Mouse (Mus musculus) cerebellum, postnatal 25 days (tissue): ENCODE measurements around the gene Mlxip.
A peak's percentile ranks its signal among the peaks of the same experiment; 100 is the strongest.

Experiments
- DNase-seq, 2 experiments: peaks; one replicate each; pipeline ENCODE4 v3.0.0; 2021; ENCODE audit warnings: mixed read lengths in 2 of 2

The Mlxip gene

GRCm38 (mm10) chr5:123436071-123436779 is 41.6 kb downstream of the Mlxip start:
- DNase-seq, result no peak

DNA sequence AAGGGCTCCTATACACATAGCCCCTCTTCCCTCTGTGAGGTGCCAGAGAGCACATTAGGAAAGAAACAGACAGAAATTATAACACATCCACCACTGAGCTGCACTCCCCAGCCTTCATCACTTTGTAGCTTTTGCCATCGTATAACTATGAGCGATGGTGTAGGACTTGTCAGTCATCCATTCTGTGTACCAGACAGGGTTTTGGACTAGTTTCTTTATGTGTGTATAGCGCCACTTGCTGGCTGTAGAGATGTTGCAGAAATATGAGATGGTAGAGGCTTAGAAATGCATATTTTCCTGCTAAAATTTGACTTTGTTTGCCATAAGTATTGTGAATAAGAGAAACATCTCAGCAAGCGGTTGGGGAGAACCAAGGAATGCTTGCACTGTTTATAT is 42.2 kb downstream of the Mlxip start:
- peak; percentile 60 to 75 for DNase-seq

DNA sequence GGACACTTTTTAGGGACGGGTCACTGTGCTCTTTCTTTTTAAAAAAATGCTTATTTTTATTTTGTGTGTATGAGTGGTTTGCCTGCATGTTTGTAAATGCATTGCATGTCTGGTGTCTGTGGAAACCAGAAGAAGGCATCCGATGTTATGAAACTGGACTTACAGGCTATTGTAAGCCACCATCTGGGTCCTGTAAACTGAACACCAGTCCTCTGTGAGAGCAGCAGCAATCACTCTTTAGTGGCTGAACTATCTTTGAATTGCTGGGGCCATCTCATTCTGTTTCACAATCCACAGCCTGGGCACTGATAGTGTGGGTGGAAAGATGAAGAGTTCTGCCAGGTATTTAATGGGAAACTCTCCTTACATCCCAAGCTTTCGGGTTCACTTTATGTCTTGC is 43.8 kb downstream of the Mlxip start:
- no peak for DNase-seq

GRCm38 (mm10) chr5:123439312-123439711 is 44.7 kb downstream of the Mlxip start:
- no peak for DNase-seq

- DNase-seq, result peak; percentile 47 to 68
Measured at GRCm38 (mm10) chr5:123439941-123440340, 45.3 kb downstream of the Mlxip start.

- peak in 1 of 2 experiments; percentile 45 for DNase-seq
Measured at GRCm38 (mm10) chr5:123440664-123441063, 46.1 kb downstream of the Mlxip start.

DNA sequence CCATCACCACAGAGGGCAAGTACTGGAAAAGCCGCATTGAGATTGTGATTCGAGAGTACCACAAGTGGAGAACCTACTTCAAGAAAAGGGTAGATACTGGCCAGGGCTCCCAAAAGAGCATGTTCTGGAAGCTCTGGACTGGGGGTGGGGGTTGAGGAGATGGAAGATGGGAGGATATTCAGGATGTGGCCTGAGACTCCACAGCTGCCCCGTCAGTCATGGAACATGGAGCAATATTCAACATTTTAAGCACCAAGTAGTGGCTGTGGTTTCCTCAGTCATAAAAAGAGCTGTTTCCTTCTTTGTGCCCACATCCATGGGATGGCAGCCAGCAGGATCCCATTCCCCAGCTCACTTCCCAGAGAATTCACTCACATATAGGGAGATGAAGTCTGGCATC is 47.7 kb downstream of the Mlxip start:
- no peak for DNase-seq

- DNase-seq, result peak; percentile 79 to 83
Measured at GRCm38 (mm10) chr5:123444069-123444468, 49.5 kb downstream of the Mlxip start.

DNA sequence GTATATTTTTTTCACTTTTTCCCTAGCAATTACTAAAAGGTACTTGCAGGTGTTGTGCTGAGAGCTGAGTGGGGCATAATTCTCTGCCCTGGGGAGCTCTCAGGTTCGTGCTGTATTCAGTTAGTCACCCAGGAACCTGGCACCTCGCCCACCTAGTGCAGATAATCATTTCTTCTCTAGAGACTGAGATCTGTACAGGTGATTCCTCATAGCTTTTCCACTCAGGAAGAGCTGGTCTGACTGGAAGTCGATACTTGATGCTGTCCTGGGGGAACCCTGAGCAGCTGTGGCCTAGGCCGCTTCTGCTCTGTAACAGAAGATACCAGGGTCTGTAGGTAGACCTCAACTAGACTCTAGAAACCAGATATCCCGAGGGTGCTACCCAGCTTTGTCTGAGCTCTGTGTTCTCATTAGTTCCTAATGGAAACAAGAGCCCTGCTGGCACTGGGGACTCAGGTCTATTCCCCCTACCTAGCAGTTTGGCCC is 50.3 kb downstream of the Mlxip start:
- peak in 1 of 2 experiments; percentile 47 for DNase-seq

DNA sequence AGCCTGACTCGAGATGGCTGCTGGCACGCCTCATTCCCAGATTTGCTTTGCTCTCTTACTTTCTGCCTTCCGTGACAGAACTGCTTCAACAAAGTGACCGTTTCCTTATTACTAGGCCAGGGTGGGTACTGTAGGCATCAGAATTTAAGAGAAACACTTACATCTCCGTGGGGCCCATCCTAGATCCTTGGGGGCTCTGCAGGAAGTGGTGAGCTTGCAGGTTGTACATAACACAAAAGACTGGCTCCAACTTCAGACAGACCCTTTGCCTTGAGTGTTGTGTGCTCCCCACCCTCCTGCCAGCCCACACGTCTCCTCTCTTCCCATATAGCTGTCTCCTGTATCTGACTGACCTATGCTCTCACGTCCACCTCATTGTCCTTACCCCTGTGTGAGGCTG is 57.3 kb downstream of the Mlxip start:
- DNase-seq, result no peak

DNA sequence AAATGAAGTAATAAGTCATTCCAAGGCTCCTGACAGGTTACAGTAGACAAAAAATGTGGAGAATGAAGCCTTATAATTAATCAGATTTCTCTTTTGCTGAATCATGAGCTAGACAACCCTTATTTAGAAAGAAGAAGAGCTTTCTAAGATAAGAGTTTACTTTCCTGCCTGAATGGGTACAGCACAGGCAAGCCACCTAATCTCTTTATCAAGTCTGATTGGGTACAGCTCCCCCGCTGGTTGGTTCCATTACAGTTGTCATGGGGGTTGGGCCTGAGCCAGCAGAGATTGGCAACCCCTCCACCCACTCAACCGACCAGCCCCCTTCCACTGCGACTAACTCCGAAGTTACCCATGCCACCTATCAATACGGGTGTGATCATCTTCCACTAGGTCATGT is 66.8 kb downstream of the Mlxip start:
- no peak for DNase-seq

DNA sequence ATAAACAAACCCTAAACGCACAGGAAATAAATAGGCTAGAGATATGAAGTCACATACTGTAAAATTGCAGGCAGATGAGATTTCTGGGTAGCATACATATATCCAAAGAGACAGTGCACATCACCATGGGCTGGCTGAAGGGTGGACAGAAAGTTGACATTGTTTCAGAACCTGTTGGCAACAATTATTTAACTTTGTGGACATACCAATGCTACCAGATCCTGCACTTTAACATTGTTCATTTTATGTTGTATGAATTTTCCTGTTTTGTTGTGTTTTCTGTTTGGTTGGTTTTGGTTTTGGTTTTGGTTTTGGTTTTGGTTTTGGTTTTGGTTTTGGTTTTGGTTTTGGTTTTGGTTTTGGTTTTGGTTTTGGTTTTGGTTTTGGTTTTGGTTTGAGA is 70.0 kb downstream of the Mlxip start:
- no peak for DNase-seq

DNA sequence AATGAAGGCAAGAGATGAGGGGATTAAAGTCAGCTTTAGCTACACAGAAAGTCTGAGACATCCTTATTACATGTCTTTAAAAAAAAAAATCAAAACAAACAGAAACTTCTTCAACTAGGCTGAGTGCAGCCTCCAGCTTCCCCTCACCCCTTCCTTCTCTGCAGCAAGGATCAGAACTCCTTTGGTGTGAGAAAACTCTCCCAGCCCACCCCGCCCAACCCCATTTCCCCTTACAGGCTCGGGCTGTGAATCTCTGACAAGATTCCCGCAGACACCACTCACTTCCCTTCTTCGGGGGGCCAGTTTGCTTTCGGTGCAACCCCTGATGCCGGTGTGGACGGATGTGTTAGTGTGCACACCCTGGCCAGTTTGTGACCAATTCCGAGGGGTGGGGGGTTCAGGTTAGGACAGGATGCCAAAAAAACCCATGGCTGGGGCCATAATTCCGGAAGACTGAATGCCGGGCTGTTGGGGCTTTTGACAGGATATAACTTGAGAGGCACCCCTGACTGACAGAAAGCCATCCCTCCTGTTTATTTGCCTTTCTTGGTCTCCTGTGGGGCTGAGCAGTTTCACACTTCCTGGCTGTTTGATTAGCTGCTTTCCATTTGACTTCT is 76.3 kb downstream of the Mlxip start:
- DNase-seq, result no peak

- DNase-seq, result no peak
Measured at GRCm38 (mm10) chr5:123473817-123474216, 79.2 kb downstream of the Mlxip start.

- no peak for DNase-seq
Measured at GRCm38 (mm10) chr5:123487659-123488395, 93.2 kb downstream of the Mlxip start.

GRCm38 (mm10) chr5:123489112-123489785 is 94.7 kb downstream of the Mlxip start, which contains the start of the genes Lrrc43 and Il31:
Gene Lrrc43, plus strand, starts transcription at chr5:123489305.
Gene Il31, minus strand, starts transcription at chr5:123489489.
- DNase-seq, result no peak

DNA sequence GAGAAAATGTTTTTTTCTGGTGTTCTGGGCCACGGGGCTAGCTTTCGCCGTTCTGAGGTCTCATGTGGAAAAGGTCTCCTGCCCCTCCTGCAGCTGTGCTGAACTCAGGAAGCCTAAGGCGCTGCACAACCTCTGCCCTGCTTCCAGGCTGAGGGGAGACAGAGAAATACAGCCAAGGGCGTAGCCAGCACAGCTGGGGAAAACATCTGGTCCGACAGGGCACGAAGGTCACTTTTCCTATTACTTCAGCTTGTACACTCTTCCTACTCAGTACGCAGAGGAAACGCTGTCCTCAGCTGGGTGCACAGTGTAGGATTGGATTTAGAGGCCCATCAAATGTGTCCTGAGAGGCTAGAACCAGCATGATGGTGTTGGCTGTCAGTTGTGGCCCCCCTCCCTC is 95.3 kb downstream of the Mlxip start:
- no peak for DNase-seq

- DNase-seq, result peak; percentile 59 to 75
Measured at GRCm38 (mm10) chr5:123499717-123500116, 105.1 kb downstream of the Mlxip start.

DNA sequence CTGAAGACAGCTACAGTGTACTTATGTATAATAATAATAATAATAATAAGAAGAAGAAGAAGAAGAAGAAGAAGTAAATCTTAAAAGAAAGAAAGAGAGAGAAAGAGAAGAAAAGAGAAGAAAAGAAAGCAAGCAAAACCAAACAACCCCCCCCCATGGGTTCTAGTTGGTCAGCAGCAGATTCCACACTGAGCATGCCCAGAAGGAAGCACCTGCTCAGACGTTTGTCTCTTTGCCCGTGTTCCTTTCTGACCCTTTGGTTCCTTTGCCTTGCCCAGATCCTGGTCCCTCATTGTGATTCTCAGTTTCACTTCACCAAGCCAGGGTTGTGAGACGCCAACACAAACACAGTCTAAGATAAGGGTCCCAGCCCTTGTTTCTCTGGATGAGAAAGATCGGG is 107.4 kb downstream of the Mlxip start:
- DNase-seq, result no peak
